Mouse (Mus musculus) small intestine, adult 2 months (tissue): ENCODE results near the gene Lsamp.

ENCODE experiments used
- CTCF ChIP-seq: fragments of 200-500 bp; IDR thresholded peaks from 2 replicates; pipeline ENCODE4 v1.5.1; 2012; ENCODE audit warnings: low read depth, mild to moderate bottlenecking, control low read depth, inconsistent platforms, low read length, moderate library complexity, mixed read lengths; ENCODE audit not compliant: insufficient replicate concordance, insufficient read length; ENCODE audit errors: extremely low read depth
- POLR2A ChIP-seq: fragments of 200-500 bp; IDR thresholded peaks from 2 replicates; pipeline ENCODE4 v1.6.1; 2012; ENCODE audit warnings: low read depth, mild to moderate bottlenecking, control low read depth, inconsistent platforms, low read length, moderate library complexity

GRCm38 (mm10) chr16:40907892-40908291 lies 923.7 kb downstream of the Lsamp start:
- TF ChIP-seq CTCF (no peak), POLR2A (no peak)
